Mouse (Mus musculus) adrenal gland, postnatal 10 days (tissue): ENCODE results near the gene Fam120c. TPM values are rescaled to one million over a fixed set of nuclear protein-coding genes. Genes with fewer than 3 reads are reported as not detected.
A peak's percentile ranks its signal among the peaks of the same experiment; 100 is the strongest.
"Not testable (repeated sequence)": the region's sequence is repeated elsewhere in the genome, so short reads cannot be mapped to it uniquely, and the experiment has no call there.

ENCODE experiments used
- DNase-seq: peaks from one replicate; pipeline ENCODE4 v3.0.0; 2021; ENCODE audit warnings: mixed read lengths
- long read RNA-seq, 2 experiments: library from polyadenylated mRNA; stranded (forward); transcript quantifications; one replicate each; pipeline ENCODE4 v2.0.0; 2021
- total RNA-seq, 2 experiments: library from RNA; stranded (reverse); gene quantifications; 2 replicates each; pipeline ENCODE4 v1.2.3; 2021

Gene Fam120c
- total RNA-seq, result 10 to 100 TPM in 1 of 2 experiments, 1 to 10 TPM in 1; 9.9 to 13.3 TPM
- long read RNA-seq, experiment 1, partial matches to known transcripts, result 1 of 6 reads
- long read RNA-seq, experiment 1, other reads (novel, unspliced or antisense), result 5 of 6 reads
- long read RNA-seq, experiment 2, partial matches to known transcripts, result 0 of 5 reads
- long read RNA-seq, experiment 2, other reads (novel, unspliced or antisense), result 5 of 5 reads

DNA sequence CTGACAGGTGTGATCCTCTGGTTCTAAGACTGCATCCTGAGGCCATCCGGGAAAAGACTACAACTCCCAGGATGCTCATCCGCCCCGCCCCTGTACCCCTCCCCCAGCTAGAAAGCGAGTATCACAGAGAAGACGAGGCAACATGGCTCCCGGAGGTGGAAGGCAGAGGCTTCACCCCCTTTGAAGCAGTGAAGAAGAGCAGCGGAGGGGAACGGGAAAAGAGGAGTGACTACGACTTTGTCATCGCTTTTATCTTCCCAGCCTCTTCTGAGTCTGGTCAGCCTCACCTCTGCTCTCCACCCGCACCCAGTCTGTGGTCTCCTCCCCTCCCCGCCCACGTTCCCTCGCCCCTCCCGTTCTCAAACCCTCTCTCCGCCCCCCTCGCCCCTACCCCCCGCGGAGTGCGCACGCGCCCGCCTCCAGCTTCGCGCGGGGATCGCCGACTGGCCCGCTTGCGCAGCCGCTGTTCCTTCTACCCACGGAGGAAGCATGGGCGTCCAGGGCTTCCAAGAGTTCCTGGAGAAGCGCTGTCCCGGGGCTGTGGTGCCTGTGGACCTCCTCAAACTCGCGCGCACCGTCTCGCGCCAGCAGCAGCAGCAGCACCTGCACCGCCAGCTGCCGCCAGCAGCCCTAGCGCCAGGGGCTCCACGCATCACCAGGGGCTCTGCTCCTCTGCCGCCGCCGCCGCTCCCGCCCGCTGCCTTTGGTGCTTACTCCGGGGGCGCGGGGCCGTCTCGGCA lies at the start of gene Fam120c:
Gene Fam120c, plus strand, starts transcription at position 415 of the 740 bp plus-strand sequence.
- peak; percentile 92 for DNase-seq

DNA sequence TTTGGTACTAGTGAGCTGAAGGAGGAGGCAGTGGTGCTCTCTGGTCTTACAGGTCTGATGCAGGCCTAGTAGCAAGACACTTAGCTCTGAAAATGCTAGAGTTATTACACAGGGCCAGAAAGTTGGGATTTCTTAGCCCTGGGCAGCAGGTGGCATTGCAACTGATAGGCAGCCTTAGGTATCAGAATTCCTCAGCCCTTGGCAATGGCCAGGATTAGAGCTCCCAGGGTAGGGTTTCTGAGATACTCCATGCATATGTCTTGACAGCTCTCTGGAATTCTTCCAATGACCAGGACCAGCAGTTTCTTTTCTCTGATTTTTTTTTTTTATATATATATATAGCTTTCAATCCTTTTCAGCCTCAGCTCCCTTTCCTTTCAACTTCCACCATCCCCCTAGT lies 45.6 kb upstream of the Fam120c start:
- DNase-seq, result no peak

DNA sequence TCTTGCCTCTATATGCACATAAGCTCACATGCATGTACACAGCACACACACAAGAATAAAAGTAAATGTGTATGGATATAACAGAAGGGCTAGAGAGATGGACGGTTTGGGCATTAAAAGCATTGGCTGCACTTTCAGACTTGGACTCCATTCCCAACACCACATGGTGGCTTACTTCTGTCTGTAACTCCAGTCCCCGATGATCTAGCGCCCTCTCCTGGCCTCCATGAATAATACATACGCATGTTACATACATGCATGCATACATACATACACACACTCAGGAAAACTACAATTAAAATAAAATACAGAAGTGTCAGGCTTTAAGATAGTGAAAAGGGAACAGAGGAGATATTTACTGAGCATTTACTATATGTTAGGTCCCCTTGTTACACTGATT lies 30.2 kb upstream of the Fam120c start:
- DNase-seq, result no peak

DNA sequence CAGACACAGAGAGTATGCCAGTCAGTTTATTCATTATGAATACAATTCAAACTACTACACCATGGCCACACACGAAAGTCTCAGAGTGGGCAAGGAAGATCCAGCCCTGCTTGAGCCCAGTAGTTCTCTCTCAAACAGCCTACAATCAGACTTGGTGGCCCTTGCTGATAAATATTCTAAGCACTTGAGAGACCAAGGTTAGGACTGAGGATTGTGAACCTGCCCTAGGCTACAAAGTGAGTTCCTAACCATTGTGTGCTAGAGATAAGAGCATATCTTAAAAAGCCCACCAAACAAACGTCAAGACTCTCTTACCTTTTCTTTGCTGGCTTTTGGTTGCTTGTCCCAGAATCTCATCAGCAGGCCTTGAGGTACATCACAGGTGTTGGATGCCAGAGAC lies 10.4 kb upstream of the Fam120c start:
- DNase-seq, result no peak

DNA sequence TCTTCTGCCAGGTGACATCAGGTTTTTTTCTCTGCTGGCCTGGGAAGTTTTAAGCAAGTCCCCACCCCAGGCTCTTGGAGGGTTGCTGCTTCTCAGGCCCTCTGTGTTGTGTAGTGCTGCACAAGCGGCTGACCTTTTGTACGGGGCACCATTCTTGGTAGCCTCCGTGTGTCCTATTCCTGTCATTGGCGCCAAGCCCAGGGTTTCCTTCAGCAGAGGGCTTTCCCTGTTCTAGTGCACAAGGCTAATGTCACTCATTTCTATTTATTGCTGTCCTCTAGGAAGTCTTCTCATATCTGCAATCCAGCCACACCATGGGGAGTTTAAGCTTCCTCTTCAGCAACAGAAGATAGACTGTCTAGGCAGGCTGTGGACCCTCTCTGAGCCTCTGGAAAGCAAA lies 6.2 kb upstream of the Fam120c start:
- DNase-seq, result peak; percentile 74

DNA sequence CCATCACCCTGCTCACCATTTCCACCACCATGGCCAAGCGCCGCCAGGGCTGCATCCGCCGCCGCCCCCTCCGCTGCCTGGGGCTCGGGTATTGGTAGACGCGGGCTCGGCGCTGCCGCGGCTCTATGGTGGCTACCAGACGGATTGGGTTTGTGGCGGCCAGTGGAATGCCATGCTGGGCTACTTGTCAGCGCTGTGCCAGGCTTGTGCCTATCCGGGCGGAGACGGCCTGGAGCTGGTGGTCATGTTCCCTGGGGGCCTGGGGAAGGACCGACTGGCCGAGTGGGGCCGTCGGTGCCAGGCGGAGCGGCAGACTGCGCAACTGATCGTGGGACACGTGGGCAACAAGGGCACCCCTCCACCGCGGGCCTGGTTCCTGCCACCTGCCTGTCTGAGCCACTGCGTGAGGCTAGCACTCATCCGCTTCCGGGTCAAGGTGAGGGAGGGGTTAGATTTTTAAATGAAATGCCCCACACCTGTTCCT lies 568 bp downstream of the Fam120c start:
- peak; percentile 64 for DNase-seq

DNA sequence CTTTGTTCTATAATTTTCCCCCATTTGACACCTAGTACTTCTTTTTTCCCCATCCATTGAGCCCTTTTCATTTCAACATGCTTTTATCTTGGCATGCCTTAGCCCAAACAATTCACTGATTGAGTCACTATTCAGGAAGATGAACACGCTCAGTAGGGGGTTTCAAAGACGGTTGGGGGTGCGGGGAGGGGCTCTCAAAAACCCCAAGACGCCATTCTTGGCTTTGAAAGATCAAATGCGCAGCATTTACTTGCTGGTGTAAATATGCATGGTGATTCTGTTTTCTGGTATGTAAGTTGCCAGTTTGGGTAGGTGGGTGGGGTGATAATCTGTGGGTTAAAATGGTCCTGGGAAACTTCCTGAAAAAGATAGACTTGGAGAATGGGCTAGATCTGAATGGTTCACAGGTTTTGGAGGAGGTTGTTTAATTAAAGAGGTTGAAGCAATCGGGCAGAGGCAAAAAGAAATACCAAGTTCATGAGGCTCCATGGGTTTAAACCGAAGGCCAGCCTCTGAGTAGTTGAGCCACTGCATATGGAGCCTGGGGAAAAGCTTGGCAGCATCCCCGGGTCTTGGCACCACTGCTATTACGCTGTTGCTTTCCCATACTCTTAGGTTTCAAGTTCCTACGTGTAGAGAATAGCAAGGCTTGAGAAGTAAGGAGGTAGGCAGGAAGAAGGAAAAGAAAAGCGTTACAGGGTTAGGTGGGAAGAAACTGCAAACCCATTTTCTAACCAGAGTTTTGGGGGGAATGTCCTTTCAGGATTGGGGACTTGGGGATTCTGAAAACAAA lies 1.6 kb downstream of the Fam120c start:
- DNase-seq, result peak; percentile 35

DNA sequence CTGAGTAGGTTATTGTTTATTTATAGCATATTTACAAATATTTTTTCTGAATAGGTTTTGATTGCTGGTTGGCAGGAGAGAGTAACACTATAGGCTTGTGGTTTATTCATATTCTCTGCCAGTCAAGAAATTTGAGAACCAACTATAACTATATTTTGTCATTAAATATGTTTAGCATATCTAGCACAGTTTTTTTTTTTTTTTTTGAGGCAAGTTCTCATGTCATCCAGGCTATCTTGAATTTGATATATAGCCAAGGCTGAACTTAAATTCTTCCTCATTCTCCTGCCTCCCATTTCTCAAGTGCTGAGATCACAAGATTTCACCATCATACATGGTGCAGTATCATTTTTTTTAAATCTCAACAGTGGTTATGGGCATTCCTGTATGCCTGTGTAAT lies 3.3 kb downstream of the Fam120c start:
- no peak for DNase-seq

DNA sequence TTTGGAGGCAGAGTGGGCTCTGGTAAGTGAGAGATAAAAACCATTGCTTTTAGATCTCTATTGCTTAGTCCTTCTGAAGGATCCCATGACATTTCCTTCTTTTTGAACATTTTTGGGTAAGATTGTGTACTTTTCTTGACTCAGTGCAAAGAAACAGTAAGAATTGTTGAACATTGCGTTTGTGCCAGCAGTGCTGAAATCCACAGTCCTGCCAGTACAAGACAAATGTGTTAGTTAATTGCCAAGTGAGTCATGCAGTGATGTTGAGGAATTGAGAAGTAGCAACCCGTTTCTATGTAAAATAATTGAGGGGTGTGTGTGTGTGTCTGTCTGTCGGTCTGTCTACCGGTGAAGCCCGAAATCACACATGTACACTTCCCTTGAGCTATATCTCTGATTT lies 5.3 kb downstream of the Fam120c start:
- peak; percentile 5 for DNase-seq

DNA sequence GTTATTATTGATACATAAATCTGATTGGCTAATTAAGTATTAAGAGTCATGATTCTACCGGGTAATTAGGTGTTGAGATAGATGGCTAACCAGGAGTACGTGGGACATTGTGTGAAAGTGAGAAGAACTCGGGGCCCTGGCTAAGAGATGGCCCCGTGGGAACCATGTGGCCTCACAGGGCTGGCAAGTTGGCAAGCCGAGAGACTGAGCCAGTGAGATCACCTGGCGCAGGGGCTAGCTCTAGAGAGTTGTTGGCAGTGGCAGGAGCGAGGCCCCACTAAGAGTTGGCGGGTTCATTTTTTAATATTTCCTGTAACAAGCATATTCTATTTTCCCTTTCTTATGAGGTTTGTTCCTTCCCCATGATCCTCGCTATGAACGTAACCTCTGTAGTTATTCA lies 74.8 kb downstream of the Fam120c start:
- DNase-seq, result peak; percentile 12

DNA sequence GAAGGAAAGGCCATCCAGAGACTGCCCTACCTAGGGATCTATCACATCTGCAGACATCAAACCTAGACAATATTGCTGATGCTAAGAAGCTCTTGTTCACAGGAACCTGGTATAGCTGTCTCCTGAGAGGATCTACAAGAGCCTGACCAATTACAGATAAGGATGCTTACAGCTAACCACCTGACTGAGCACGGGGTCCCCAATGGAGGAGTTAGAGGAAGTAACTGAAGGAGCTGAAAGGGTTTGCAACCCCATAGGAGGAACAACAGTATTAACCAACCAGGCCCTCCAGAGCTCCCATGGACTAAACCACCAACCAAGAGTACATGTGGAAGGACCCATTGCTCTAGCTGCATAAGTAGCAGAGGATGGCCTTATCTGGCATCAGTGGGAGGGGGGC lies 76.8 kb downstream of the Fam120c start:
- DNase-seq, result no peak

DNA sequence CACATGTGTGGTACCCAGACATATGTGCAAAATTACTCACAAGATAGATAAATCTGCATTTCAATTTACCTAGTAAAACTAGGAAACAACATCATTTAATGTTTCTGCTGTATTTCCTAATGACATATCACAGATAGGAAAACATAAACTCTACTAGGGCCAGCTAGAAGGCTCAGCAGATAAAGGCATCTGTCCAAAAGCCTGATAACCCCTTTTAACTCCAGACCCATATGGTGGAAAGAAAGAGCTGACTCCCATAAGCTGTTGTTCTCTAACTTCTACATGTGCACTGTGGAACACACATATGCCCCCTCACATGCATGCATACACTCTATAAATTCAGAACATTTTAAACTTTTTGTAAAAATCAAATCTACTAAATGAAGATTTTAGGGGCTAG lies 99.7 kb downstream of the Fam120c start:
- no peak for DNase-seq

DNA sequence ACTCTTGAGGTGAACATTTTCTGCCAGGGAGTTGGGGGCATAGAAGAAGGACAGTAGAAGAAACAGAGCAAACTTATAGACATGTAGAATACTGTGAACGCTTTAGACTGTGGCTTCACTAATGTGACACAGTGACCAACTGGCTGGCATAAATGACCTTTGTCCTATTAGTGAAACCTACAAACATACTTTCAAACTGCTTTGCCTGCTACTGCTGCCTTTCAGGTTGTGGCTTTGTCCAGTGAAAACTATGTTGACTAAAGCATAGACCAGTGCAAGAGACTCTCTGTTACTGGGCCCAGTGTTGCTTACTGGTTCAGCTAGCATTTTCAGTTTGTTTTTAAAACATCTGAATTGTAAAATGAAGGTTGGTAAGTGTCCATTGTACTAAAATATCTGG lies 100.2 kb downstream of the Fam120c start:
- DNase-seq, result peak; percentile 1

DNA sequence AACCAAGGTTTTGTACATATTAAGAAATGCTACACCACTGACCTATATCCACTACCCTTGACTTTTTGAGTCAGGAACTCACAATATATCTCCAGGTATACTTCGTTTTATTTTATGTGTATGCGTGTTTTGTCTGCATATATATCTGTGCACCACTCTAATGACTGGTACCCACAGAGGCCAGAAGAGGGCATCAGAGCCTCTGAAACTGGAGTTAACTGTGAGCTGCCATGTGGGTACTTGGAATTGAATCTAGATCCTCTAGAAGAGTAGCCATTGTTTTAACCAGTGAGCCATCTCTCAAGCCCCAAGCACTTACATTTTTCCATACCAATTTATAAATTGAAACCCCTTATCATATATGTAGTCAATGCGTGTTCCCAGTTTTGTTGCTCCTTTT lies 144.2 kb downstream of the Fam120c start:
- DNase-seq, result no peak

DNA sequence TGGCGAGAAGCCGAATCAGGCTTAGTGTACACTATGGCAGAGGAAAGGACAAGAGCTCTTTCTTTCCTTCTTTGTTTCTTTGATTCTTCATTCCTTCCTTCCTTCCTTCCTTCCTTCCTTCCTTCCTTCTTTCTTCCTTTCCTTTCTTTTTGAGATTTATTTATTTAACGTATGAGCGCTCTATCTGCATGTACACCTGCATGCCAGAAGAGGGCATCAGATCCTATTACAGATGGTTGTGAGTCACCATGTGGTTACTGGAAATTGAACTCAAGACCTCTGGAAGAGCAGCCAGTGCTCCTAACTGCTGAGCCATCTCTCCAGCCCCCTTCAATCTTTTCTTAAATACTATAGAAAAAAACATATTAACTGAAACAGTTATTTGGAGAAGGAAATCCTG lies 149.3 kb downstream of the Fam120c start:
- not testable (repeated sequence) for DNase-seq

DNA sequence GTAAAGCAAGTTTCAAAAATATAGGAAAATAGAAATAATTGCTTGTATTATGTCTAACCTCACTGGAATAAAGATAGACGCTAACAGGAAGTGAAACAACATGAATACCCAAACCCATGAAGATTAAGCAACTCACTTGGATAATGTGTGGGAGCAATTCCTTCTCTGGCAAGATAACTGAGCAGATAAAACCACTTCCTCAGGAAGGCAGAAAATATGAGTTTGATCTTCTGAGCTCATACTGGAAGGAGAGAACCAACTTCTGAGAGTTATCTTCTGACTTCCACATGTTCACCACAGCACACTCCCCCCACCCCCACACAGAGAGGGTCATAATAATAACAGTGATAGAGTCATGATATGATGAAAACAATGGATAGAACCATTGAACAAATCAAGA lies 152.6 kb downstream of the Fam120c start:
- DNase-seq, result no peak

DNA sequence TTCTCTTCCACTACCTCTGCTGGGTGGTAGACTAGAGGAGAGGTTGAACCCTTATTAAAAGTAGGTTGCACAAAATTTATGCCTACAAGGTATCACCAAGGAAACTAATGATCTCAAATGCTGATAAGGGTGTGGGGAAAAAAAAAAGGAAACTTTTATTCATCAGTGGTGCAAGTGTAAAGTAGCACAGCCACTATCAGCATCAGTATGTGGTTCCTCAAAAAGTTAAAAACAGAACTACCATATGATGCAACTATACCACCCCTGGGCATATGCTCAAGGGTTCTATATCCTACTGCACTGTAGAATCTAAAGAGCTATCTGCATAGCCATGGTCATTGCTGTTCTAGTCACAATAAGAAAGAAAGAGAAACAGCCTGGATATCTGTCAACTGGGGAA lies 164.6 kb downstream of the Fam120c start:
- DNase-seq, result no peak

DNA sequence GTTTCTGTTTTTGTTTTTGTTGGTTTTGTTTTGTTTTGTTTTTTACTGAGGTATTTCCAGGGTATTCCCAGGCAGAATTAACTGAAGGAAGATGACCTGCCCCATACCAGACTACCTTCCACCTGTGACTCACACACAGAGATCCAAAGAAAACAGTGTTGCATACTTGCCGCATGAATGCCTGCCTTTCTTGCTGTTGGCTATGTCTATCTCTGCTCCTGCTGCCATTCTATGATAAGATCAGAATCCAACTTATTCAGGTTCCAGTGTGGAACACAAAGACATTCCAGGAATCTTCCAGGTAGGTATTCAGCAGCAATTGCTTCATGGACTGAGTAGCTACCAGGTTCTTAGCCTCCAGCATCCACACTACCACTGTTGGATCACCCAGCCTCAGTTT lies 165.9 kb downstream of the Fam120c start:
- DNase-seq, result no peak

DNA sequence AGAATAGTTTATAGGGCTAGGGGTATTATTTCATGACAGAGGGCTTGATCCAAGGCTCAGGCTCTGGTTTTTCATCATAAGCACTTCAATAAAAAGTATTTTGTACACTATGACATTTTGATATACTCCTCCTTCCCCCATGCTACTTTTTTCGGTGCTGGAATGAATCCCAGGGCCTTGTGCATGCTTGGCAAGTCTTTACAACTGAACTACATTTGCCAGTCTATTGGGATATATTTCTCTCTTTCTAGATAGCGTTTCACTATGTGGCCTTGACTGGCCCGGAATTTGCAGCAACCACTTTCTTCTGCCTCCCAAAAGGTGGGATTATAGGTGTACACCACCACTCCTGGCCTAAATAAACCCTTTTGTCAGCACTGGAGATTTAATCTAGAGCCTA lies 169.1 kb downstream of the Fam120c start:
- DNase-seq, result peak; percentile 27

DNA sequence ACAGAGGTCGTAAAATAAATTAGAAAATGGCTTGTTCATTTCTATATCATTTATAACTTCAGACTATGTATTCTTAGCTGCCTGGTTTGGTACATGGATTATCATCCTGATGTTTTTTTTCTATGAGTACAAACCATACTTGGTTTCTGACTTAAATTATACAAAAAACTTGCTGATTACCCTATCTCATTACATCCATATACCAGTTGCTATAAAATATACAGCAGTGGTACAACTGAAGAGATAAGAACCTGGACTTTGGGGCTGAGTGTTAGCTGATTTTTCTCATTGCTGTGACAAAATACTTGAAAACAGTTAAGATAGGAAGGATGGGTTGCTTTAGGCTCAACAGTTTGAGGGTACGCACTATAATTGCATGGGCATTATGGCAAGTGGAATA lies 169.7 kb downstream of the Fam120c start:
- no peak for DNase-seq

DNA sequence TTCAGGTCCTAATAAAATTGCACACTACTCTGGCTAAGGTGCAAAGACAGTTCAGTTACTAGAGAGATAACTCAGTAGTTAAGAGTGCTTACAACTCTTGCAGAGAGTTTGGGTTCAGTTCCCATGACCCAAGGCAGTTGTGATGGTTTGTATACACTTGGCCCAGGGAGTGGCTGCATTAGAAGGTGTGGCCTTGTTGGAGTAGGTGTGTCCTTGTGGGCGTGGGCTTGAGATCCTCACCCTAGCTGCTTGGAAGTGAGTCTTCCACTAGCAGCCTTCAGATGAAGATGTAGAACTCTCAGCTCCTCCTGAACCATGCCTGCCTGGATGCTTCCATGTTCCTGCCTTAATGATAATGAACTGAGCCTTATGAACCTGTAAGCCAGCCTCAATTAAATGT lies 174.2 kb downstream of the Fam120c start:
- no peak for DNase-seq

DNA sequence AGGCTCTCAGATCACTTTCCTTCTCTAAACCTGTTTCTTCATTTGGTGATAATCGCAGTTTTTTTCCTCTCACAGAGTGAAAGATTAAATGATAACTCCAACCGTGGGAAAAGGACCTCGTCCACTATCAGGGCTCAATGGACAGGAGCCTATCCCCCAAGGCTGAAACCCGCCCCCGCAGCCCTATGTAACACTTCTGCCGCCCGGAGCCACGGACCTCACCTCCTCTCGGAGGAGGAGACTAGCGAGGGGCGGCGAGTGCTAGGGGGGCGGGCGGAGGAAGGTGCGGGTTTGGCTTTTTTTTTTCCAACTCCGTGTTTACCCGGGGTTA lies 176.1 kb downstream of the Fam120c start:
- DNase-seq, result no peak
